Mouse (Mus musculus): ENCODE results near the gene Znhit1. TPM values are rescaled to one million over a fixed set of nuclear protein-coding genes. Genes with fewer than 3 reads are reported as not detected.
A peak's percentile ranks its signal among the peaks of the same experiment; 100 is the strongest.

Gene Znhit1
- polyA plus RNA-seq, 1 experiment from 2014 or later, result 92.9 TPM

GRCm38 (mm10) chr5:137028561-137029272 lies 40.9 kb upstream of the Znhit1 start:
- H3K9ac ChIP-seq (ENCODE audit: low read depth, low read length), result no peak overlapping the region
- no peak for ATAC-seq (replicated peaks; ENCODE audit: insufficient number of reproducible peaks, low FRiP score, low TSS enrichment)
- no peaks in the 10 kb centered on the region for H3K9me3 ChIP-seq (replicated peaks; ENCODE audit: control insufficient read depth, low read length)
- peak overlapping the region; percentile 71; the same call in 1 of the 2 replicates for H3K4me2 ChIP-seq
- no peak overlapping the region for H3K27ac ChIP-seq (ENCODE audit: low read depth, low read length)
- H3K4me1 ChIP-seq (ENCODE audit: control insufficient read depth, insufficient read depth, low read length), result peaks cover 22% of the 10 kb centered on the region
- no peaks in the 10 kb centered on the region for H3K36me3 ChIP-seq (ENCODE audit: control insufficient read depth, insufficient read depth, low read length)
- 0 out of 2 replicates have a peak overlapping the region, but pooled peaks have one; percentile 9 for H3K4me3 ChIP-seq (ENCODE audit: low read depth, low read length)
- peaks cover 80% of the 10 kb centered on the region for H3K27me3 ChIP-seq (ENCODE audit: control insufficient read depth, insufficient read depth, low read length)
- 3% methylated on average over 29 of the region's 29 CpGs for WGBS (ENCODE audit: insufficient replicate concordance)

- no peak within 1 kb of the TSS for H3K4me3 ChIP-seq (ENCODE audit: low read depth, low read length)
- no peak for ATAC-seq (replicated peaks; ENCODE audit: insufficient number of reproducible peaks, low FRiP score, low TSS enrichment)
- H3K36me3 ChIP-seq (ENCODE audit: control insufficient read depth, insufficient read depth, low read length), result no peaks in the 10 kb centered on the region
- no peak within 1 kb of the TSS for H3K27ac ChIP-seq (ENCODE audit: low read depth, low read length)
- H3K9me3 ChIP-seq (replicated peaks; ENCODE audit: control insufficient read depth, low read length), result no peaks in the 10 kb centered on the region
- H3K4me2 ChIP-seq, result no peak within 1 kb of the TSS
- 13% methylated on average over 4 of the region's 4 CpGs for WGBS (ENCODE audit: insufficient replicate concordance)
- no peak within 1 kb of the TSS for H3K9ac ChIP-seq (ENCODE audit: low read depth, low read length)
- peaks cover 67% of the 10 kb centered on the region for H3K27me3 ChIP-seq (ENCODE audit: control insufficient read depth, insufficient read depth, low read length)
- peaks cover 7% of the 10 kb centered on the region for H3K4me1 ChIP-seq (ENCODE audit: control insufficient read depth, insufficient read depth, low read length)
These were observed 38.3 kb upstream of the Znhit1 start, which contains the start of gene Vgf for GRCm38 (mm10) chr5:137026092-137026491. Gene Vgf (plus strand): TSS chr5:137026392.

DNA sequence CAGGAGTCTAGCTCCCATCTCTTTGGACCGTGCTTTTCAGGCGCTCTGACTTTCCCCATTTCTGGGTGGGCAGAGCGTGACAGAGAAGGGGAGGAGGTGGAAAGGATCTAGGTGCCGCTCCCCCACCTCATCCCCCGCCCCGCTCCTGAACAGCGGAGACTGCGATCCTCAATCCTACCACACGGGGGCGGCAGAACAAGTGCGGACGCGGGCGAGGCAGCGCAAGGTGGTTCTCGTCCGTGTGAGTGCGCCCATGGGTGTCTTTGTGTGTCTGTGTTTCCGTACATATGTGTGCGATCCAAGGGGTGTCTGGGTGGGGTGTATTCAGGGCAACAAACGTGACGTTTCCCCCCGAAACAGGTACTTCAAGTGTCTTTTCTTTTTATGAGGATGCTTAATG lies 37.3 kb upstream of the Znhit1 start:
- WGBS (ENCODE audit: insufficient replicate concordance), result under 1% methylated on average over 23 of the region's 23 CpGs
- peaks cover 57% of the 10 kb centered on the region for H3K27me3 ChIP-seq (ENCODE audit: control insufficient read depth, insufficient read depth, low read length)
- H3K4me2 ChIP-seq, result no peak overlapping the region

DNA sequence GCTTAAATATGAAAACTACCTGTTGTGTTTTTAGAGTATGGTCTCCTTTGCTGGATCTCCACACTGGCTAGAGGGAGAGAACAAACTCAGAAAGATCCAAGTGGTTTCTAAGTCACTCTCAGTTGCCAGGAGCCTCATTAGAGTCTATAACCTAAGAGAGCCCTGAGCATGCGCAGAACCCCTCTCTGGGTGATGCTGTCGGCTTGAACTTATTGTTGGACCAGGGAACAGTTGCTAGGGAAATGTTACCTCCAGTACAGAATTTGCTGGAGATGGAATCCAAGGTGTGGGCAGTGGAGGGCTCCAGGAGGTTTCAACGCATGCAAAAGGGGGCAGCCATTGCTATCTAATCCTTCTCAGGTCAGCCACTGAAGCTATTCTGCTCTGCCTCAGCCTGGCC lies 36.5 kb upstream of the Znhit1 start:
- no peak overlapping the region for H3K9ac ChIP-seq (ENCODE audit: low read depth, low read length)
- H3K27ac ChIP-seq (ENCODE audit: low read depth, low read length), result no peak overlapping the region
- no peak overlapping the region for H3K4me3 ChIP-seq (ENCODE audit: low read depth, low read length)
- no peak overlapping the region for H3K4me2 ChIP-seq
- no peak for ATAC-seq (replicated peaks; ENCODE audit: insufficient number of reproducible peaks, low FRiP score, low TSS enrichment)
- H3K4me1 ChIP-seq (ENCODE audit: control insufficient read depth, insufficient read depth, low read length), result 0 out of 2 replicates have a peak, but pooled peaks cover 2% of the 10 kb centered on the region
- no peaks in the 10 kb centered on the region for H3K36me3 ChIP-seq (ENCODE audit: control insufficient read depth, insufficient read depth, low read length)
- 50% methylated on average over 3 of the region's 3 CpGs for WGBS (ENCODE audit: insufficient replicate concordance)
- H3K27me3 ChIP-seq (ENCODE audit: control insufficient read depth, insufficient read depth, low read length), result peaks cover 51% of the 10 kb centered on the region
- no peaks in the 10 kb centered on the region for H3K9me3 ChIP-seq (replicated peaks; ENCODE audit: control insufficient read depth, low read length)

More for the DNA sequence above, 37.3 kb upstream of the Znhit1 start:
- H3K9me3 ChIP-seq (replicated peaks; ENCODE audit: control insufficient read depth, low read length), result no peaks in the 10 kb centered on the region
- no peaks in the 10 kb centered on the region for H3K36me3 ChIP-seq (ENCODE audit: control insufficient read depth, insufficient read depth, low read length)
- no peak for ATAC-seq (replicated peaks; ENCODE audit: insufficient number of reproducible peaks, low FRiP score, low TSS enrichment)
- H3K27ac ChIP-seq (ENCODE audit: low read depth, low read length), result no peak overlapping the region
- H3K4me3 ChIP-seq (ENCODE audit: low read depth, low read length), result no peak overlapping the region; the same call in 1 of the 2 replicates
- no peak overlapping the region for H3K9ac ChIP-seq (ENCODE audit: low read depth, low read length)
- H3K4me1 ChIP-seq (ENCODE audit: control insufficient read depth, insufficient read depth, low read length), result 0 out of 2 replicates have a peak, but pooled peaks cover 6% of the 10 kb centered on the region

DNA sequence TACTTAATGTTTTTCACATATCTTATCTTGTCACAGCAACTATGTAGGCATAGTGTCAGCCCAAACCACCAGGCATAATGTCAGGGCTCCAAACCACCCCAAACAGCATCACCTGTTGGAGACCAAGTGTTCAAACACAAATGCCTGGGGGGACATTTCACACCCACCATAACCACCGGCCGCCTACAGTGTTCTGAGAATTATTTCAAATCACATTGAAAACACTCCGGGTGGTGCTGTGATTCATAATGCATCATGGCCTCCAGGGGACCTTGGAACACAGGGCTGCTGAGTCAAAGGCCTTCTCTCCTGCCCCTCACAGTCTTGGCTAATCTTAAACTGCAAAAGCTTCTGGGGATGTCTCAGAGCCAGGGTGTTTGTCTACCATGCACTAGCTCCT lies 28.1 kb upstream of the Znhit1 start:
- 87% methylated on average over 3 of the region's 3 CpGs for WGBS (ENCODE audit: insufficient replicate concordance)
- no peak overlapping the region for H3K4me2 ChIP-seq
- H3K4me3 ChIP-seq (ENCODE audit: low read depth, low read length), result no peak overlapping the region
- ATAC-seq (replicated peaks; ENCODE audit: insufficient number of reproducible peaks, low FRiP score, low TSS enrichment), result no peak
- no peaks in the 10 kb centered on the region; the same call in 1 of the 2 replicates for H3K9me3 ChIP-seq (replicated peaks; ENCODE audit: control insufficient read depth, low read length)
- no peaks in the 10 kb centered on the region for H3K36me3 ChIP-seq (ENCODE audit: control insufficient read depth, insufficient read depth, low read length)
- peaks cover 4% of the 10 kb centered on the region; the same call in 1 of the 2 replicates for H3K27me3 ChIP-seq (ENCODE audit: control insufficient read depth, insufficient read depth, low read length)
- no peaks in the 10 kb centered on the region for H3K4me1 ChIP-seq (ENCODE audit: control insufficient read depth, insufficient read depth, low read length)
- no peak overlapping the region for H3K9ac ChIP-seq (ENCODE audit: low read depth, low read length)
- H3K27ac ChIP-seq (ENCODE audit: low read depth, low read length), result no peak overlapping the region

- no peak overlapping the region for H3K9ac ChIP-seq (ENCODE audit: low read depth, low read length)
These were observed 24.7 kb upstream of the Znhit1 start for GRCm38 (mm10) chr5:137012401-137012950.

GRCm38 (mm10) chr5:137009988-137010387 lies 22.2 kb upstream of the Znhit1 start:
- H3K9me3 ChIP-seq (replicated peaks; ENCODE audit: control insufficient read depth, low read length), result no peaks in the 10 kb centered on the region; the same call in 1 of the 2 replicates
- 33% methylated on average over 3 of the region's 3 CpGs for WGBS (ENCODE audit: insufficient replicate concordance)
- no peaks in the 10 kb centered on the region for H3K36me3 ChIP-seq (ENCODE audit: control insufficient read depth, insufficient read depth, low read length)
- H3K4me3 ChIP-seq (ENCODE audit: low read depth, low read length), result no peak overlapping the region
- ATAC-seq (replicated peaks; ENCODE audit: insufficient number of reproducible peaks, low FRiP score, low TSS enrichment), result no peak
- no peak overlapping the region for H3K9ac ChIP-seq (ENCODE audit: low read depth, low read length)
- H3K27me3 ChIP-seq (ENCODE audit: control insufficient read depth, insufficient read depth, low read length), result peaks cover 7% of the 10 kb centered on the region; the same call in 1 of the 2 replicates
- H3K27ac ChIP-seq (ENCODE audit: low read depth, low read length), result no peak overlapping the region
- H3K4me1 ChIP-seq (ENCODE audit: control insufficient read depth, insufficient read depth, low read length), result no peaks in the 10 kb centered on the region
- H3K4me2 ChIP-seq, result no peak overlapping the region

More at GRCm38 (mm10) chr5:137012401-137012950, 24.7 kb upstream of the Znhit1 start:
- Histone ChIP-seq H3K4me1 (ENCODE audit: control insufficient read depth, insufficient read depth, low read length) (no peaks in the 10 kb centered on the region), H3K27ac (ENCODE audit: low read depth, low read length) (no peak overlapping the region), H3K36me3 (ENCODE audit: control insufficient read depth, insufficient read depth, low read length) (no peaks in the 10 kb centered on the region), H3K4me3 (ENCODE audit: low read depth, low read length) (no peak overlapping the region), H3K9me3 (replicated peaks; ENCODE audit: control insufficient read depth, low read length) (no peaks in the 10 kb centered on the region; the same call in 1 of the 2 replicates), H3K4me2 (no peak overlapping the region), H3K27me3 (ENCODE audit: control insufficient read depth, insufficient read depth, low read length) (peaks cover 4% of the 10 kb centered on the region; the same call in 1 of the 2 replicates)
- WGBS (ENCODE audit: insufficient replicate concordance), result 76% methylated on average over 15 of the region's 15 CpGs
- no peak for ATAC-seq (replicated peaks; ENCODE audit: insufficient number of reproducible peaks, low FRiP score, low TSS enrichment)

- Histone ChIP-seq H3K4me1 (ENCODE audit: control insufficient read depth, insufficient read depth, low read length) (no peaks in the 10 kb centered on the region), H3K9me3 (replicated peaks; ENCODE audit: control insufficient read depth, low read length) (no peaks in the 10 kb centered on the region), H3K9ac (ENCODE audit: low read depth, low read length) (no peak overlapping the region), H3K36me3 (ENCODE audit: control insufficient read depth, insufficient read depth, low read length) (no peaks in the 10 kb centered on the region), H3K4me2 (no peak overlapping the region), H3K4me3 (ENCODE audit: low read depth, low read length) (no peak overlapping the region), H3K27ac (ENCODE audit: low read depth, low read length) (no peak overlapping the region), H3K27me3 (ENCODE audit: control insufficient read depth, insufficient read depth, low read length) (peaks cover 4% of the 10 kb centered on the region; the same call in 1 of the 2 replicates)
- 43% methylated on average over 8 of the region's 8 CpGs for WGBS (ENCODE audit: insufficient replicate concordance)
- no peak for ATAC-seq (replicated peaks; ENCODE audit: insufficient number of reproducible peaks, low FRiP score, low TSS enrichment)
These were observed 19.5 kb upstream of the Znhit1 start for GRCm38 (mm10) chr5:137007276-137007675.
